Mouse (Mus musculus) B cell, adult 2 months (primary cell): Measurements from ENCODE around the gene Noct.
"Not testable (repeated sequence)": the region's sequence is repeated elsewhere in the genome, so short reads cannot be mapped to it uniquely, and the experiment has no call there.

Source experiments
- DNase-seq, 2 experiments: peaks; one replicate each; pipeline ENCODE4 v3.0.0; 2022

The Noct gene

GRCm38 (mm10) chr3:51224363-51225225 lies at the start of gene Noct:
Noct (plus strand) TSS chr3:51224447.
- DNase-seq = peak; percentile 84 to 86

- no peak for DNase-seq
These were observed 46.1 kb upstream of the Noct start for GRCm38 (mm10) chr3:51178158-51178557.

GRCm38 (mm10) chr3:51179460-51180146 lies 44.6 kb upstream of the Noct start:
- no peak for DNase-seq

GRCm38 (mm10) chr3:51180341-51180940 lies 43.8 kb upstream of the Noct start:
- no peak for DNase-seq

GRCm38 (mm10) chr3:51182455-51182854 lies 41.8 kb upstream of the Noct start:
- no peak for DNase-seq

GRCm38 (mm10) chr3:51183508-51183907 lies 40.7 kb upstream of the Noct start:
- DNase-seq = not testable (repeated sequence)

- DNase-seq = not testable (repeated sequence)
These were observed 40.3 kb upstream of the Noct start for GRCm38 (mm10) chr3:51183967-51184366.

GRCm38 (mm10) chr3:51184715-51185114 lies 39.5 kb upstream of the Noct start:
- DNase-seq = no peak

GRCm38 (mm10) chr3:51185406-51185805 lies 38.8 kb upstream of the Noct start:
- DNase-seq = no peak

GRCm38 (mm10) chr3:51194075-51194474 lies 30.2 kb upstream of the Noct start:
- DNase-seq = no peak

- peak; percentile 13 to 26 for DNase-seq
These were observed 28.9 kb upstream of the Noct start for GRCm38 (mm10) chr3:51195321-51195720.

- DNase-seq = no peak
These were observed 28.5 kb upstream of the Noct start for GRCm38 (mm10) chr3:51195736-51196135.

- DNase-seq = no peak
These were observed 27.5 kb upstream of the Noct start for GRCm38 (mm10) chr3:51196724-51197111.

GRCm38 (mm10) chr3:51197112-51197731 lies 27.0 kb upstream of the Noct start:
- no peak for DNase-seq

GRCm38 (mm10) chr3:51198291-51198690 lies 26.0 kb upstream of the Noct start:
- no peak for DNase-seq

- no peak for DNase-seq
These were observed 25.1 kb upstream of the Noct start for GRCm38 (mm10) chr3:51199130-51199529.

GRCm38 (mm10) chr3:51200311-51200710 lies 23.9 kb upstream of the Noct start:
- no peak for DNase-seq

- no peak for DNase-seq
These were observed 23.4 kb upstream of the Noct start for GRCm38 (mm10) chr3:51200894-51201293.

GRCm38 (mm10) chr3:51201986-51202385 lies 22.3 kb upstream of the Noct start:
- DNase-seq = no peak

- no peak for DNase-seq
These were observed 21.7 kb upstream of the Noct start for GRCm38 (mm10) chr3:51202491-51202987.

GRCm38 (mm10) chr3:51203906-51204305 lies 20.3 kb upstream of the Noct start:
- DNase-seq = no peak

GRCm38 (mm10) chr3:51204441-51204840 lies 19.8 kb upstream of the Noct start:
- no peak for DNase-seq

GRCm38 (mm10) chr3:51204897-51205296 lies 19.4 kb upstream of the Noct start:
- DNase-seq = no peak
